Mouse (Mus musculus) hindbrain, embryonic 16.5 days (tissue): ENCODE measurements around the gene Nxt2. TPM values are rescaled to one million over a fixed set of nuclear protein-coding genes. Genes with fewer than 3 reads are reported as not detected.

Source experiments
- ATAC-seq: fragments of 200-750 bp; cut with Nextera tagmentation; 2 replicates; pipeline ENCODE4 v1.8.0; 2017; ENCODE audit warnings: moderate TSS enrichment, moderate library complexity
- H3K27ac ChIP-seq: fragments of 300-500 bp; sonication (generic); 2 replicates; pipeline ENCODE4 v1.5.1; 2014; ENCODE audit warnings: low read depth, mild to moderate bottlenecking, control low read depth, low read length, moderate library complexity
- H3K27me3 ChIP-seq: fragments of 300-500 bp; sonication (generic); replicated peaks from 2 replicates; pipeline ENCODE4 v1.6.1; 2014; ENCODE audit warnings: low read length; ENCODE audit not compliant: control insufficient read depth, insufficient read depth
- H3K36me3 ChIP-seq: fragments of 300-500 bp; sonication (generic); 2 replicates; pipeline ENCODE4 v1.6.1; 2014; ENCODE audit warnings: mild to moderate bottlenecking, low read length, moderate library complexity, mixed read lengths; ENCODE audit not compliant: control insufficient read depth, insufficient read depth
- H3K4me1 ChIP-seq: fragments of 300-500 bp; sonication (generic); 2 replicates; pipeline ENCODE4 v1.6.1; 2014; ENCODE audit warnings: low read depth, low read length; ENCODE audit not compliant: control insufficient read depth, insufficient read depth
- H3K4me2 ChIP-seq: fragments of 300-500 bp; sonication (generic); 2 replicates; pipeline ENCODE4 v1.6.1; 2014; ENCODE audit warnings: mild to moderate bottlenecking, low read length, control low read depth, moderate library complexity
- H3K4me3 ChIP-seq: fragments of 300-500 bp; sonication (generic); 2 replicates; pipeline ENCODE4 v1.5.1; 2014; ENCODE audit warnings: mild to moderate bottlenecking, low read length, control low read depth, moderate library complexity
- H3K9ac ChIP-seq: fragments of 300-500 bp; sonication (generic); 2 replicates; pipeline ENCODE4 v1.6.1; 2014; ENCODE audit warnings: low read depth, mild to moderate bottlenecking, control low read depth, low read length, moderate library complexity
- H3K9me3 ChIP-seq: fragments of 300-500 bp; sonication (generic); 2 replicates; pipeline ENCODE4 v1.6.1; 2014; ENCODE audit warnings: mild to moderate bottlenecking, low read length, moderate library complexity; ENCODE audit not compliant: control insufficient read depth
- WGBS: fragments of 180-500 bp; shearing (Covaris S2); extraction: QIAGEN DNeasy Blood & Tissue Kit; methylation state at CpG from one replicate; pipeline ENCODE4 v1.1.7; 2014; 5-methylcytosine and 5-hydroxymethylcytosine counted together
- polyA plus RNA-seq: library from polyadenylated mRNA; unstranded; fragments of >200 nt; fragmentation: Nextera tagmentation; extraction: Ambion mirVana; gene quantifications from 2 replicates; pipeline ENCODE4 v1.2.1, GENCODE M21; 2015

The Nxt2 gene
- 20.0 and 25.4 TPM in 2 replicates for polyA plus RNA-seq

- 89% methylated on average over 14 of the region's 14 CpGs for WGBS
- Histone ChIP-seq H3K9ac (no peak within 1 kb of the TSS), H3K9me3 (no peaks in the 10 kb centered on the region), H3K4me3 (peak within 1 kb of the TSS; percentile 56), H3K4me2 (peak within 1 kb of the TSS; percentile 59), H3K27me3 (no peaks in the 10 kb centered on the region), H3K4me1 (no peaks in the 10 kb centered on the region), H3K27ac (no peak within 1 kb of the TSS), H3K36me3 (no peaks in the 10 kb centered on the region)
- ATAC-seq: no peak
These were observed at the start of gene Nxt2 for GRCm38 (mm10) chrX:142226542-142226941. Nxt2 (plus strand) TSS chrX:142226770.

GRCm38 (mm10) chrX:142176981-142177380 is 49.6 kb upstream of the Nxt2 start:
- Histone ChIP-seq H3K4me2 (no peak overlapping the region), H3K9ac (no peak overlapping the region), H3K4me1 (no peaks in the 10 kb centered on the region), H3K4me3 (no peak overlapping the region), H3K27ac (no peak overlapping the region), H3K9me3 (no peaks in the 10 kb centered on the region), H3K27me3 (peaks cover 4% of the 10 kb centered on the region; the same call in 1 of the 2 replicates), H3K36me3 (no peaks in the 10 kb centered on the region)
- ATAC-seq: no peak

- no peak for ATAC-seq
- Histone ChIP-seq H3K27ac (no peak overlapping the region), H3K4me2 (no peak overlapping the region), H3K27me3 (peaks cover 2% of the 10 kb centered on the region; the same call in 1 of the 2 replicates), H3K36me3 (no peaks in the 10 kb centered on the region), H3K4me3 (no peak overlapping the region), H3K9ac (no peak overlapping the region), H3K4me1 (no peaks in the 10 kb centered on the region), H3K9me3 (no peaks in the 10 kb centered on the region)
- 58% methylated on average over 2 of the region's 2 CpGs for WGBS
These were observed 44.5 kb upstream of the Nxt2 start for GRCm38 (mm10) chrX:142182026-142182425.

- H3K4me1 ChIP-seq: no peaks in the 10 kb centered on the region
- no peaks in the 10 kb centered on the region; the same call in 1 of the 2 replicates for H3K27me3 ChIP-seq
- 31% methylated on average over 22 of the region's 22 CpGs for WGBS
- H3K9me3 ChIP-seq: no peaks in the 10 kb centered on the region
- no peak overlapping the region for H3K27ac ChIP-seq
- peak overlapping the region; percentile 40 for H3K4me2 ChIP-seq
- ATAC-seq: peak; percentile 85
- H3K36me3 ChIP-seq: no peaks in the 10 kb centered on the region
- H3K9ac ChIP-seq: no peak overlapping the region; the same call in 1 of the 2 replicates
- H3K4me3 ChIP-seq: no peak overlapping the region
These were observed 37.4 kb upstream of the Nxt2 start for GRCm38 (mm10) chrX:142189023-142189703.

GRCm38 (mm10) chrX:142190355-142190754 is 36.2 kb upstream of the Nxt2 start:
- WGBS: 85% methylated on average over 2 of the region's 2 CpGs
- H3K4me1 ChIP-seq: no peaks in the 10 kb centered on the region
- H3K36me3 ChIP-seq: no peaks in the 10 kb centered on the region
- ATAC-seq: no peak
- H3K4me2 ChIP-seq: no peak overlapping the region
- H3K9me3 ChIP-seq: no peaks in the 10 kb centered on the region
- H3K27me3 ChIP-seq: no peaks in the 10 kb centered on the region
- H3K4me3 ChIP-seq: no peak overlapping the region
- H3K9ac ChIP-seq: no peak overlapping the region
- no peak overlapping the region for H3K27ac ChIP-seq

GRCm38 (mm10) chrX:142194420-142194819 is 32.1 kb upstream of the Nxt2 start:
- peak; percentile 81 for ATAC-seq
- Histone ChIP-seq H3K4me1 (no peaks in the 10 kb centered on the region), H3K27me3 (no peaks in the 10 kb centered on the region; the same call in 1 of the 2 replicates), H3K4me2 (no peak overlapping the region), H3K27ac (no peak overlapping the region), H3K9ac (no peak overlapping the region), H3K4me3 (no peak overlapping the region), H3K36me3 (no peaks in the 10 kb centered on the region), H3K9me3 (no peaks in the 10 kb centered on the region)
- WGBS: 57% methylated on average over 6 of the region's 6 CpGs

- no peak overlapping the region for H3K9ac ChIP-seq
- H3K36me3 ChIP-seq: no peaks in the 10 kb centered on the region
- no peaks in the 10 kb centered on the region for H3K4me1 ChIP-seq
- ATAC-seq: no peak
- H3K27me3 ChIP-seq: no peaks in the 10 kb centered on the region; the same call in 1 of the 2 replicates
- 90% methylated on average over 1 of the region's 1 CpGs for WGBS
- H3K4me2 ChIP-seq: no peak overlapping the region
- H3K4me3 ChIP-seq: no peak overlapping the region
- no peaks in the 10 kb centered on the region for H3K9me3 ChIP-seq
- H3K27ac ChIP-seq: no peak overlapping the region
These were observed 31.0 kb upstream of the Nxt2 start for GRCm38 (mm10) chrX:142195551-142195950.

- WGBS: 63% methylated on average over 5 of the region's 5 CpGs
- Histone ChIP-seq H3K4me1 (no peaks in the 10 kb centered on the region), H3K4me2 (no peak within 1 kb of the TSS), H3K4me3 (no peak within 1 kb of the TSS), H3K36me3 (no peaks in the 10 kb centered on the region), H3K27me3 (no peaks in the 10 kb centered on the region; the same call in 1 of the 2 replicates), H3K9me3 (no peaks in the 10 kb centered on the region), H3K27ac (no peak within 1 kb of the TSS), H3K9ac (no peak within 1 kb of the TSS)
- ATAC-seq: no peak
These were observed 29.7 kb upstream of the Nxt2 start, which contains the start of gene Gucy2f for GRCm38 (mm10) chrX:142196831-142197230. Gucy2f (minus strand) TSS chrX:142196931.

GRCm38 (mm10) chrX:142200295-142200694 is 26.3 kb upstream of the Nxt2 start:
- Histone ChIP-seq H3K9ac (no peak overlapping the region), H3K4me2 (no peak overlapping the region), H3K4me3 (no peak overlapping the region), H3K9me3 (no peaks in the 10 kb centered on the region), H3K27ac (no peak overlapping the region), H3K36me3 (no peaks in the 10 kb centered on the region), H3K4me1 (no peaks in the 10 kb centered on the region), H3K27me3 (no peaks in the 10 kb centered on the region; the same call in 1 of the 2 replicates)
- 18% methylated on average over 3 of the region's 3 CpGs for WGBS
- peak; percentile 60; the same call in 1 of the 2 replicates for ATAC-seq
